Mouse (Mus musculus): Measurements from ENCODE around the gene March5.

DNA sequence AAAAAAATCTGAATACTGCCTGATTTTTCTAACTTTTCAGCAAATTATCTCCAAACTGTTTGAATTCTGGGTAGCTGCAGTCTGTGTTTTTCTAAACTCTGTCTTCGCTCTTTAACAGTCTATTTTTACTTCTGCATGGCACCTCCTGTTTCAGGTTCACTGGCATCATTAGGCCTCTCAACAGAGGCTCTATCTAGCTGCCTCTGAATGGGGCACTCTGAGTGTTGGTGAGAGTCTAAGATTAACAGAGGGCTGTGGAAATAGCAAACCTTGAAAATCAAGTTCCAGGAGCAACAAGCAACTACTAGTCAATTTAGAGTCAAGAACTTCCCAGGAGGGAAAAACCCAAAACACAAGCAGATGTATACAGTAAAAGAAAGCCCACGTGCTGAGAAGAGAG lies 7.5 kb upstream of the March5 start:
- TF ChIP-seq CTCF (IDR thresholded peaks at IDR 0.05; ENCODE audit: low read depth), result no peak
- TF ChIP-seq EP300 (optimal IDR thresholded peaks at IDR 0.05), result no peak
